Mouse (Mus musculus) MEL (cell line): Measurements from ENCODE around the gene Necab3. TPM values are rescaled to one million over a fixed set of nuclear protein-coding genes. Genes with fewer than 3 reads are reported as not detected.
A peak's percentile ranks its signal among the peaks of the same experiment; 100 is the strongest.

ENCODE experiments used
- DNase-seq: peaks from one replicate; pipeline ENCODE4 v3.0.0; 2011; ENCODE audit warnings: low read depth, low spot score
- H3K27ac ChIP-seq: 2 replicates; pipeline ENCODE4 v1.5.1; 2012; ENCODE audit warnings: low read depth, mild to moderate bottlenecking, control low read depth, low read length, moderate library complexity; ENCODE audit not compliant: control insufficient read depth
- H3K27me3 ChIP-seq, 2 experiments: fragments of 150-350 bp in 1 of 2; sonication (generic) in 1 of 2; 2 replicates each; pipeline ENCODE4 v1.6.1; 2012; ENCODE audit warnings: low read length in 2 of 2, mild to moderate bottlenecking in 2 of 2, improper control_type of control experiment in 1 of 2, moderate library complexity in 1 of 2; ENCODE audit not compliant: insufficient read depth in 2 of 2, control insufficient read depth in 1 of 2
- H3K36me3 ChIP-seq, 2 experiments: 2 replicates each; pipeline ENCODE4 v1.6.1; 2012 to 2014; ENCODE audit warnings: low read length in 2 of 2, improper control_type of control experiment in 1 of 2, inconsistent platforms in 1 of 2, mild to moderate bottlenecking in 1 of 2; ENCODE audit not compliant: insufficient read depth in 2 of 2, control insufficient read depth in 1 of 2
- H3K4me1 ChIP-seq, 2 experiments: fragments of 150-350 bp in 1 of 2; sonication (generic) in 1 of 2; 2 replicates each; pipeline ENCODE4 v1.6.1; 2012; ENCODE audit warnings: low read length in 2 of 2, improper control_type of control experiment in 1 of 2, mild to moderate bottlenecking in 1 of 2; ENCODE audit not compliant: insufficient read depth in 2 of 2, control insufficient read depth in 1 of 2
- H3K4me3 ChIP-seq, 2 experiments: fragments of 150-350 bp in 1 of 2; sonication (generic) in 1 of 2; 2 replicates each; pipeline ENCODE4 v1.5.1; 2012; ENCODE audit warnings: low read depth in 2 of 2, low read length in 2 of 2, mild to moderate bottlenecking in 2 of 2, moderate library complexity in 2 of 2, control low read depth in 1 of 2, improper control_type of control experiment in 1 of 2; ENCODE audit not compliant: control insufficient read depth in 1 of 2, insufficient read depth in 1 of 2
- H3K79me2 ChIP-seq: 2 replicates; pipeline ENCODE4 v1.6.1; 2012; ENCODE audit warnings: mild to moderate bottlenecking, low read length, moderate library complexity; ENCODE audit not compliant: control insufficient read depth, poor library complexity, insufficient read depth
- H3K9ac ChIP-seq: 2 replicates; pipeline ENCODE4 v1.6.1; 2012; ENCODE audit warnings: low read depth, mild to moderate bottlenecking, control low read depth, low read length, moderate library complexity; ENCODE audit not compliant: control insufficient read depth, poor library complexity, severe bottlenecking
- H3K9me3 ChIP-seq: fragments of 150-350 bp; sonication (generic); replicated peaks from 2 replicates; pipeline ENCODE4 v1.6.1; 2012; ENCODE audit warnings: mild to moderate bottlenecking, low read length, improper control_type of control experiment, moderate library complexity; ENCODE audit not compliant: insufficient read depth
- CTCF ChIP-seq, 3 experiments: IDR thresholded peaks in 2 of 3; conservative IDR thresholded peaks in 1 of 3; 2 replicates each; pipeline ENCODE4 v1.5.1; 2011 to 2012; ENCODE audit warnings: low read length in 3 of 3, low read depth in 2 of 3, mild to moderate bottlenecking in 2 of 3, improper control_type of control experiment in 1 of 3, inconsistent platforms in 1 of 3, mixed read lengths in 1 of 3, moderate library complexity in 1 of 3; ENCODE audit not compliant: control insufficient read depth in 1 of 3, insufficient read depth in 1 of 3, poor library complexity in 1 of 3, severe bottlenecking in 1 of 3
- E2F4 ChIP-seq: IDR thresholded peaks from 2 replicates; pipeline ENCODE4 v1.6.1; 2011; ENCODE audit warnings: low read depth, low read length, improper control_type of control experiment, borderline replicate concordance
- EP300 ChIP-seq, 2 experiments: IDR thresholded peaks; 2 replicates each; pipeline ENCODE4 v1.6.1; 2011; ENCODE audit warnings: improper control_type of control experiment in 2 of 2, low read length in 2 of 2, low read depth in 1 of 2, mild to moderate bottlenecking in 1 of 2
- ETS1 ChIP-seq: IDR thresholded peaks from 2 replicates; pipeline ENCODE4 v1.6.1; 2012; ENCODE audit warnings: low read depth, mild to moderate bottlenecking, inconsistent platforms, low read length, improper control_type of control experiment, moderate library complexity
- GATA1 ChIP-seq: IDR thresholded peaks from 2 replicates; pipeline ENCODE4 v1.6.1; 2011; ENCODE audit warnings: low read depth, low read length, improper control_type of control experiment
- HCFC1 ChIP-seq: IDR thresholded peaks from 2 replicates; pipeline ENCODE4 v1.6.1; 2012; ENCODE audit warnings: low read depth, mild to moderate bottlenecking, inconsistent platforms, low read length, improper control_type of control experiment, moderate library complexity
- JUND ChIP-seq: IDR thresholded peaks from 2 replicates; pipeline ENCODE4 v1.6.1; 2011; ENCODE audit warnings: low read depth, mild to moderate bottlenecking, improper control_type of control experiment, low read length
- MAZ ChIP-seq: IDR thresholded peaks from 2 replicates; pipeline ENCODE4 v1.6.1; 2012; ENCODE audit warnings: low read depth, mild to moderate bottlenecking, inconsistent platforms, low read length, improper control_type of control experiment
- MEF2A ChIP-seq: IDR thresholded peaks from 2 replicates; pipeline ENCODE4 v1.6.1; 2014; ENCODE audit warnings: low read depth, mild to moderate bottlenecking, inconsistent platforms, low read length, improper control_type of control experiment; ENCODE audit not compliant: poor library complexity, insufficient replicate concordance, severe bottlenecking; ENCODE audit errors: extremely low read depth
- MXI1 ChIP-seq: IDR thresholded peaks from 2 replicates; pipeline ENCODE4 v1.6.1; 2011; ENCODE audit warnings: mild to moderate bottlenecking, low read depth, low read length, improper control_type of control experiment
- MYB ChIP-seq: IDR thresholded peaks from 2 replicates; pipeline ENCODE4 v1.6.1; 2011; ENCODE audit warnings: mild to moderate bottlenecking, low read depth, low read length, improper control_type of control experiment
- MYC ChIP-seq: IDR thresholded peaks from 2 replicates; pipeline ENCODE4 v1.6.1; 2011; ENCODE audit warnings: low read depth, mild to moderate bottlenecking, low read length, improper control_type of control experiment, moderate library complexity
- NELFE ChIP-seq: IDR thresholded peaks from 2 replicates; pipeline ENCODE4 v1.6.1; 2011; ENCODE audit warnings: low read depth, low read length, improper control_type of control experiment
- POLR2A ChIP-seq, 2 experiments: IDR thresholded peaks; 2 replicates each; pipeline ENCODE4 v1.6.1; 2011 to 2012; ENCODE audit warnings: low read length in 2 of 2, mild to moderate bottlenecking in 2 of 2, control low read depth in 1 of 2, improper control_type of control experiment in 1 of 2, low read depth in 1 of 2, moderate library complexity in 1 of 2; ENCODE audit not compliant: control insufficient read depth in 1 of 2, insufficient read depth in 1 of 2, poor library complexity in 1 of 2
- POLR2AphosphoS5 ChIP-seq: IDR thresholded peaks from 2 replicates; pipeline ENCODE4 v1.6.1; 2012; ENCODE audit warnings: low read depth, borderline replicate concordance, mild to moderate bottlenecking, inconsistent platforms, low read length, moderate library complexity, mixed read lengths
- SIN3A ChIP-seq: IDR thresholded peaks from 2 replicates; pipeline ENCODE4 v1.6.1; 2012; ENCODE audit warnings: low read length, improper control_type of control experiment, inconsistent platforms
- TAL1 ChIP-seq: IDR thresholded peaks from 2 replicates; pipeline ENCODE4 v1.6.1; 2012; ENCODE audit warnings: mild to moderate bottlenecking, inconsistent platforms, low read length, moderate library complexity, mixed read lengths
- TCF12 ChIP-seq: IDR thresholded peaks from 2 replicates; pipeline ENCODE4 v1.6.1; 2014; ENCODE audit warnings: low read depth, mild to moderate bottlenecking, inconsistent platforms, low read length, improper control_type of control experiment, moderate library complexity
- UBTF ChIP-seq: IDR thresholded peaks from 2 replicates; pipeline ENCODE4 v1.6.1; 2012; ENCODE audit warnings: low read depth, mild to moderate bottlenecking, inconsistent platforms, low read length, improper control_type of control experiment, moderate library complexity, borderline replicate concordance; ENCODE audit not compliant: insufficient read depth
- ZMIZ1 ChIP-seq: IDR thresholded peaks from 2 replicates; pipeline ENCODE4 v1.6.1; 2012; ENCODE audit warnings: low read depth, mild to moderate bottlenecking, inconsistent platforms, low read length, improper control_type of control experiment, moderate library complexity
- polyA plus RNA-seq, 2 experiments: library from polyadenylated mRNA; stranded (reverse) in 1 of 2; unstranded in 1 of 2; fragments of >175 nt in 1 of 2; fragments of >200 nt in 1 of 2; gene quantifications; 2 replicates each; pipeline versions ENCODE4 v1.2.1 to v1.2.4; 2012; ENCODE audit warnings: low replicate concordance in 2 of 2, low read depth in 1 of 2; ENCODE audit not compliant: insufficient read length in 2 of 2, insufficient read depth in 1 of 2, missing spikeins in 1 of 2
- total RNA-seq: library from RNA; depleted of rRNA; stranded (reverse); fragments of 300-350 nt; gene quantifications from 2 replicates; pipeline ENCODE4 v1.2.3, GENCODE M21; 2012

Gene Necab3
- total and polyA plus RNA-seq, 3 experiments = 4.0 to 12.1 TPM; not detected in 1

DNA sequence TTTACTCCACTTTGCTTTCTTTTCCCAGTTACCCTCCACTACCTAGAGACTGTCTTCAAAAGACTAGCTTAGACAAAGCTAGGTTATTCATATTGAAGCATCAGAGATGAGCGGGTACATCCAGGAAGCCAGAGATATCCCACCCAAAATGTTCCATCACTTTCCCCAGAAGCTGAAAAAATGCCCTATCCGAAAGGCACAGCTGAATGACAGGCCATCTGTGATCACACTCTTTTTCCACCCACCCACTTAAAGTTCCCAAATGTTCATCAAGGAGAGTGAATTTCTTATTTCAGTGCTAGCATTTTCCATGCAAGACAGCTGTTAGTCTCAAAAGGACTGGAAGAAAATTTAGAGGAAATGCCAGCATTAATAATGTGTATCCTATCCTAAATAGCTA, 33.4 kb downstream of the Necab3 start:
- Histone ChIP-seq H3K27me3 (no peaks in the 10 kb centered on the region), H3K9me3 (no peaks in the 10 kb centered on the region), H3K79me2 (no peaks in the 10 kb centered on the region), H3K27ac (no peak overlapping the region), H3K9ac (no peak overlapping the region), H3K4me3 (no peak overlapping the region), H3K4me1 (peaks cover 4 to 14% of the 10 kb centered on the region in 2 experiments), H3K36me3 (peaks cover 2 to 19% of the 10 kb centered on the region in 2 experiments)
- no peak for DNase-seq
- no peak for TF ChIP-seq MYC
- no peak for TF ChIP-seq E2F4
- no peak for TF ChIP-seq HCFC1
- no peak for TF ChIP-seq JUND
- no peak for TF ChIP-seq MEF2A
- TF ChIP-seq MAZ = no peak
- TF ChIP-seq SIN3A = no peak
- TF ChIP-seq TCF12 = no peak
- TF ChIP-seq ZMIZ1 = no peak
- TF ChIP-seq POLR2A (IDR thresholded peaks at IDR 0.05; ENCODE audit: control insufficient read depth in 1 of 2, insufficient read depth in 1 of 2, low read depth in 1 of 2, low read length in 2 of 2, poor library complexity in 1 of 2) = no peak
- TF ChIP-seq EP300 (IDR thresholded peaks at IDR 0.05; ENCODE audit: low read depth in 1 of 2, low read length in 2 of 2) = no peak
- TF ChIP-seq GATA1 = no peak
- TF ChIP-seq MXI1 = no peak
- TF ChIP-seq POLR2AphosphoS5 = no peak
- TF ChIP-seq UBTF = no peak

DNA sequence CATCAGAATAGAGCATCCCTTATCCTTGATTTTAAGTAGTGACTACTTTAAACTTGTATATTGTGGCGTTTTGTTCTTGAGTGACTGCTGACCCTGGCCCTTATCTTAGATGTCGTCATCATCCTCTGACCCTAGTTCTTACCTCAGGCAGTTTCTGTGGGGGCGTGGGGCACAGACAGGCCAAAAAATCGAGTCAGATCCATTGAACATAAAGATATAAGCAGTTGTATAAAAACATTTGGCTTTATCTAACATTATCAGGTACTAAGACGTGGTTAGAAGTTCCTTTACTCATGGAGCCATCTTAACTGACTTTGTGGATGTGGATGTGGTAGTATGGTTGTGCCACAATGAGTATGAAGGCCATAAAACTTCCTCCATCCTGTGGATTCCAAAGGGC, 36.4 kb downstream of the Necab3 start:
- no peak overlapping the region for H3K4me3 ChIP-seq
- no peaks in the 10 kb centered on the region for H3K9me3 ChIP-seq
- no peaks in the 10 kb centered on the region for H3K79me2 ChIP-seq
- TF ChIP-seq EP300 (IDR thresholded peaks at IDR 0.05; ENCODE audit: low read depth in 1 of 2, low read length in 2 of 2) (peak; percentile 53 to 62; a peak in 3 of 4 replicates), MYB (0 out of 2 replicates have a peak, but pooled peaks have one; percentile 13), CTCF (IDR thresholded peaks at IDR 0.05 in 2 of 3, conservative IDR thresholded peaks at IDR 0.05 in 1 of 3; ENCODE audit: control insufficient read depth in 1 of 3, insufficient read depth in 1 of 3, low read depth in 2 of 3, low read length in 3 of 3, poor library complexity in 1 of 3, severe bottlenecking in 1 of 3) (no peak), ETS1 (0 out of 2 replicates have a peak, but pooled peaks have one; percentile 33), MEF2A (no peak), TAL1 (peak; percentile 41), GATA1 (0 out of 2 replicates have a peak, but pooled peaks have one; percentile 17), NELFE (no peak)
- H3K9ac ChIP-seq = no peak overlapping the region
- peak overlapping the region; percentile 56 for H3K27ac ChIP-seq
- peak; percentile 35 for DNase-seq
- peaks cover 4 to 14% of the 10 kb centered on the region in 2 experiments for H3K4me1 ChIP-seq
- no peaks in the 10 kb centered on the region for H3K27me3 ChIP-seq
- H3K36me3 ChIP-seq = peaks cover 2 to 19% of the 10 kb centered on the region in 2 experiments
